Mouse (Mus musculus) layer of hippocampus, postnatal 10 days (tissue): ENCODE data around the gene Icmt. TPM values are rescaled to one million over a fixed set of nuclear protein-coding genes. Genes with fewer than 3 reads are reported as not detected.

Source experiments
- DNase-seq, 2 experiments: peaks; one replicate each; pipeline ENCODE4 v3.0.0; 2021; ENCODE audit warnings: low spot score in 2 of 2
- total RNA-seq, 2 experiments: library from RNA; stranded (reverse); gene quantifications; 2 replicates each; pipeline ENCODE4 v1.2.3; 2021

The Icmt gene
- total RNA-seq, 2 experiments from 2014 or later, result 27.9 to 33.9 TPM

DNA sequence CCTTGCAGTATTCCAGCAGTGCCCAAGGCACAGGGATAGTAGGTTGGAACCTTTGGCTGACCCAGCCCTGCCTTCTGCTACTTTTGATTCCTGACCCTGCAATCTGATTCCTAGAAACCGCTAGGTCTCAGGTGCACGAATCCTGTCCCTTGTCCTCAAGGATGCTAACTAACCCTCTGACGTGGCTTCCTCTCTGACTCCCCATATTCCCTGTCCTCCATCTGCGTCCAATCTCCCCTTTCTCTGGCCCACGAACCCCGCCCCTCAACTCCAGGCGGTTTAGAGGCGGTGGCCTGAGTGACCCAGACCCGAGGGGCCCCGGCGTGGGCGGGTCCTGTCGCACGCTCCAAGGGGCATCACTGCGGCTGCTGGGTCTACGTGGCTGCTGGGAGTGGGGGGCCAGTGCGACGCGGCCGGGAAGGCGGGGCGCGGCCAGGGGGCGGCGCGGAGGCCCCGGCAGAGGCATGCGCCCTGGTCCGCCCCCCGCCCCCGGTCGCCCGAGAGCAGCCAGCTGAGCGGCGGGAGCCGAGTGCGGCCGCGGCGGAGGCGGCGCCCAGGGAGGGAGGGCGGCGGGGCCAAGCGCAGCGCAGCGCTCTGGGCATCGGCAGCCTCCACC is 23.3 kb upstream of the Icmt start, which contains the start of gene Gpr153:
Gpr153 (plus strand) TSS at position 612 of the 616 bp plus-strand sequence.
- DNase-seq, result peak; percentile 41 to 70

- DNase-seq, result no peak
Measured at GRCm38 (mm10) chr4:152274681-152275131, 22.3 kb upstream of the Icmt start.

- DNase-seq, result peak; percentile 58 to 59
Measured at GRCm38 (mm10) chr4:152276389-152277347, 20.4 kb upstream of the Icmt start.

- no peak for DNase-seq
Measured at GRCm38 (mm10) chr4:152277916-152278315, 19.1 kb upstream of the Icmt start.

- DNase-seq, result peak in 1 of 2 experiments; percentile 52
Measured at GRCm38 (mm10) chr4:152278986-152279385, 18.0 kb upstream of the Icmt start.

DNA sequence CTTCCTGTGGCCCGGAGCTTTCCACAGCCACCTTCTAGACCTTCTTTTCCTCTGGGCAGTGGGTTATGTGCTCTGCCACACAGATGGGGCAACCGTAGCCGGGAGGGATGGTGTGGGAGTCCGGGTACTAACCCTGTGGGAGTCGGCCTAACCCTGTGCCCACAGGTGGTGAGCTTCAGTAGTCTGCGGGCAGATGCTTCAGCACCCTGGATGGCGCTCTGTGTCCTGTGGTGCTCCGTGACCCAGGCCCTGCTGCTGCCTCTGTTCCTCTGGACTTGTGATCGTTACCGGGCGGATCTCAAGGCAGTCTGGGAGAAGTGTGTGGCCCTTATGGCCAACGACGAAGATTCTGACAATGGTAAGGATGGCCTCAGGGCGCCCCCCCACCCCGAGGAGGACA is 15.4 kb upstream of the Icmt start:
- DNase-seq, result no peak

DNA sequence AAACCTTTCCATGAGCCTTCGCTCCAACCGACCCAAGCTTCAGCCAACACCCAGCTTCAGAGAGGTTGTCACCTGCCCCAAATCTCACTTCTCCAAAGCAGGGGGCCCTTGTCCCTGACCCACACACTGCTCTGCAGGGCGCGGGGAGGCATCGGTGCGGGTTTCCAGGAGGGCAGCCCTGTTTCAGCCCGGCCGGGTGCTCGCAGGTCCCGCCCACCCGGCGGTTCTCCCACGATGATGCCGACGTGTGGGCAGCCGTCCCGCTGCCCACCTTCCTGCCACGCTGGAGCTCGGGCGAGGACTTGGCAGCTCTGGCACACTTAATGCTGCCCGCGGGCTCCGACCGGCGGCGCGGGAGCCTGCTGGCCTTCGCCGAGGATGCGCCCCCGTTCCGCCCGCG is 14.3 kb upstream of the Icmt start:
- DNase-seq, result no peak

- peak; percentile 91 to 92 for DNase-seq
Measured at GRCm38 (mm10) chr4:152283186-152283950, 13.7 kb upstream of the Icmt start.

DNA sequence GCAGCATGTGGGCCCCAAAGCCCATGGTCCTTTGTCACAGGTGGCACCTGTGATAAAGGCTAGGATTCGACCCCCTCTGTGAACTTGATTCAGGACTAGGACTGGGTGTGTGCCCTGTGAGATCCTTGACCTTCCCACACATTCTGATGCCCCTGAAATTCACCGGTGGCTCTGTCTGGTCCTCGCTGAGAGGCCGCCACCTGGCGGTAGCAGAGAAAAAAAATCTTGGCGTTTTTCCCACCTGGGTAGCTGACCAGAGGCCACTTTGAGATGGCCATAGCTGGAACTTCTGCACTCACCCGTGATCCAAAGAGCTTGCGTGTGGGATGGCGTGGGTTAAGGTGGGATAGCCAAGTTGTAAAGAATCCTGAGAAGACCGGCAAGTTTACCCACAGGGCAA is 11.5 kb upstream of the Icmt start:
- DNase-seq, result peak in 1 of 2 experiments; percentile 60

- no peak for DNase-seq
Measured at GRCm38 (mm10) chr4:152286183-152286582, 10.8 kb upstream of the Icmt start.

DNA sequence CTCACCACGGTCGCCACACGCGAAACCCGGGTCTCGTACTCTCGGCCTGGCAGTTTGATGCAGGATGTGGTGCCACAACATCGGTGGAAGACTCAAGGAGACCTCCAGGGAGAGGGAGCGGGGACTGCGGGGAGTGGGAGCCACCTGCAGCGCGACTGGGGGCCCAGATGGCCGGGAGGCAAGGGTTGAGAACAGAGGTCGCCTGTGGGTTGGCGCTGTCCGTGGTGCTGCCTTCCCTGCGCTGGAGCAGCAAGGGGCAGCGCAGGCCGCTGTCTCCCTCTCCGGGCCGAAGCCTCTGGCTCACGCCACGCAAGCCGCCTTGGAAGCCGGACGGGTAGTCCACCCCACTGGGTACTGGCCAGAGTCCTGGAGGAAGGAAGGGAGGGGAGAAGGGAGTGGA is 10.1 kb upstream of the Icmt start:
- DNase-seq, result peak; percentile 62 to 70

- no peak for DNase-seq
Measured at GRCm38 (mm10) chr4:152287317-152288120, 9.5 kb upstream of the Icmt start.

DNA sequence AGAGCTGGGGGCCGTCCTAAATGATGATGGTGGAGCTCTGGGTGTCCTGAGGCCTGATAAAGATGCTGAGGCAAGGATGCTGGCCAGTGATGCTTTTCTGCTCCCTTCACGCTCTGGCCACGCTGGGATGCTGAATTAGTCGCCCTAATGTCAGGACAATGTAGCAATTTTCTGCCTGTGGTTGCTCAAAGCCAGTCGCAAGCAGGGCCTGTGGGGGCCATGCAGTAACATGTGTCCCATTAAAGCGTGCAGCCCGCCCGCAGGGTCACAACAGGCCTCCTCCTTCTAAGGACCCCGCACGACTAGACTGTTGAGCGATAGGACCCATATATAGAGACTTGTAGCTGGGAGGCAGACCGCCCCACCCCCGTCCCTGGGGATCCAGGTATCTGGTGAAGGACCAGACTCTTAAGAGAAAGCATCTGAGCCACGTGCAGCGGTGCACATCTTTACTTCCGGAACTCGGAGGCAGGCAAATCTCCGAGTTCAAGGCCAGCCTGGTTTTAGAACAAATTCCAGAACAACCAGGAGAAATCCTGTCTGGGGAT is 8.6 kb upstream of the Icmt start:
- no peak for DNase-seq

- DNase-seq, result no peak
Measured at GRCm38 (mm10) chr4:152290385-152290784, 6.6 kb upstream of the Icmt start.

- no peak for DNase-seq
Measured at GRCm38 (mm10) chr4:152290991-152291390, 6.0 kb upstream of the Icmt start.

DNA sequence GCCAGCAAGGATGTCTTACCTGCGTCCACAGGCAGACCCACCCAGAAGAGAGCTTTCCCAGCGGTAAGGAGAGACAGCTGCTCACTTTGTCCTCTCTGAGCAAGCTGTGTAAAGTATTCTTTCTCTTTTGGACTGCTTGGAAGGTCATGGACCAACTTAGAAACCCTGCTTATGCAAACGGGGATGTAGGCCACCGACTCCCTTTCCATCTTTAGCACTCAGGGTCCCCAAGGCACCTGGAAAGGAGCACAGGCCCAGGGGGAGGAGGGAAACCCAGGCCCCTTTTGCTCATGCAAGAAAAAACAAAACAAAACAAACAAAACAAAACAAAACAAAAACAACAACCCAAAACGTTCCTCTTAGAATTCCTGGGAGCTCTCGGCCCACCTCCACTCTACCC is 5.5 kb upstream of the Icmt start, which contains the start of gene Hes3:
Hes3 (minus strand) TSS at position 101 of the 400 bp plus-strand sequence.
- DNase-seq, result no peak

- DNase-seq, result no peak
Measured at GRCm38 (mm10) chr4:152292102-152292765, 4.8 kb upstream of the Icmt start.

DNA sequence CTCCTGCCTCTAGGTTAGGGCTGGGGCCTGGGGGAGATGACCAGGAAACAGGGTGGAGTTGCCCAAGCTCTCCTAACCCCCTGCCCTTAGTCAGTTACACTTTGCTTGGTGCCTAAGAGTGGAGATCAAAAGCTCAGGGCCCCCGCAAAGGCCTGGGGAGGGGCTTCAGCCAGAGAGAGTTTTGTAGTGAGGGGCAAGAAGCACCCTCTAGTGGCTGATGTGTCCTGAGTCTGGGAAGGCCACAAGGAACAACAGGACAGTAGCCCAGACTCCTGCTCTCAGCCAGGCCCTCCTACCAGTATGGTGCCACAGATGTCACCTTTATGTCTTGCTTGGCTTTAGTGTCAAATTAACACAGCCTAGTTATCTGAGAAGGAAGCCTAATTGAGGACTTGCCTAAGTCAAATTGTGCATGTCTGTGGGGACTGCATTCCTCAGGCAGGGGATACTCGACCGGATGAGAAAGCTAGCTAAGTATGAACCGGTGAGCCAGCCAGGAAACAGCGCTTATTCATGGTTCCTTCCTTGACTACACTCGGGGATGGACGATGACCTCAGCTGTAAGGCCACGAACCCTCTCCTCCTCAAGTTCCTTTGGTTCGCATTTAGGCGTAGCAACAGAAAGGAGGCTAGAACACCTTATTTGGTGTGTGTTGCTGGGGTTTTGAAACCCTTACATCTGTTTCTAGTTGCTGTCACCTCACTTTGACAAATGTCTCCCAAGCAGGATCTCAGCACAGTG is 2.7 kb upstream of the Icmt start:
- DNase-seq, result no peak

GRCm38 (mm10) chr4:152295916-152296315 is 1.1 kb upstream of the Icmt start:
- DNase-seq, result no peak
